Mouse (Mus musculus): ENCODE data around the gene Pbp2. TPM values are rescaled to one million over a fixed set of nuclear protein-coding genes. Genes with fewer than 3 reads are reported as not detected.

Gene Pbp2
- total and polyA plus RNA-seq, 2 experiments from 2014 or later, result not detected

- H3K4me1 ChIP-seq (ENCODE audit: insufficient read depth), result peaks cover 8% of the 10 kb centered on the region
- TF ChIP-seq CTCF (IDR thresholded peaks at IDR 0.05; ENCODE audit: low read depth), result no peak
- DNase-seq (no peak), ATAC-seq (no peak)
- H3K4me3 ChIP-seq (ENCODE audit: low read depth, low read length), result no peak overlapping the region
- H3K36me3 ChIP-seq (ENCODE audit: insufficient read depth), result no peaks in the 10 kb centered on the region
- no peak overlapping the region for H3K4me2 ChIP-seq (ENCODE audit: low read depth)
- H3K9me3 ChIP-seq (ENCODE audit: low read length), result no peaks in the 10 kb centered on the region
- WGBS, result 77% methylated on average over 4 of the region's 4 CpGs
- H3K27me3 ChIP-seq (ENCODE audit: insufficient read depth, low read length), result no peaks in the 10 kb centered on the region
- H3K9ac ChIP-seq, result no peak overlapping the region
- no peak overlapping the region for H3K27ac ChIP-seq (ENCODE audit: low read depth, low read length)
Observed at GRCm38 (mm10) chr6:135292391-135292790, 17.8 kb downstream of the Pbp2 start.

GRCm38 (mm10) chr6:135279856-135280255, 30.3 kb downstream of the Pbp2 start:
- WGBS, result 52% methylated on average over 10 of the region's 10 CpGs
- no peak for DNase-seq
- no peaks in the 10 kb centered on the region for H3K27me3 ChIP-seq (ENCODE audit: insufficient read depth, low read length)
- no peak overlapping the region for H3K4me2 ChIP-seq (ENCODE audit: low read depth)
- H3K9ac ChIP-seq, result no peak overlapping the region
- no peak overlapping the region for H3K27ac ChIP-seq (ENCODE audit: low read depth, low read length)
- H3K4me3 ChIP-seq (ENCODE audit: low read depth, low read length), result no peak overlapping the region
- no peaks in the 10 kb centered on the region for H3K36me3 ChIP-seq (ENCODE audit: insufficient read depth)
- H3K9me3 ChIP-seq (ENCODE audit: low read length), result no peaks in the 10 kb centered on the region
- ATAC-seq, result no peak
- no peak for TF ChIP-seq CTCF (IDR thresholded peaks at IDR 0.05; ENCODE audit: low read depth)
- no peaks in the 10 kb centered on the region for H3K4me1 ChIP-seq (ENCODE audit: insufficient read depth)

DNA sequence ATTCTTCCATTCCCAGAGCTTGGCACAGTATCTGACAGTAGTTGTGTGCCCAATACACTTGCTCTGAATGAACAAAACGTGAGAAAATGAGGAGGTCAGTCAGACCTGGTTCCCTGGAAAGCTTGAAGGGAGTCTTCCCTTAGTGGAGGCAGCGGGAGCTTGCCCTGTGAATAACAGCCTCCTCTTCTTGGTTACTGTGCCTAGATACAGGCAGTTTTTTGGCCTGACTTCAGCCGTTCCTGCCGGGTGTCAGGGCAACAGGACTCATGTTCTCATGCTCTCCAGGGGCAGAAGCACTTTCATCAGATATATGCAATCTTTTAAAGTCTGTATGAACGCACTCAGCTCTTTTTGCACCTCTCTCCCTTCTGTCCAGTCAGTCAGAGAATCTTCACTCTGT, 30.9 kb downstream of the Pbp2 start:
- Histone ChIP-seq H3K36me3 (ENCODE audit: insufficient read depth) (no peaks in the 10 kb centered on the region), H3K27ac (ENCODE audit: low read depth, low read length) (no peak overlapping the region), H3K27me3 (ENCODE audit: insufficient read depth, low read length) (no peaks in the 10 kb centered on the region), H3K4me1 (ENCODE audit: insufficient read depth) (no peaks in the 10 kb centered on the region), H3K9ac (no peak overlapping the region), H3K9me3 (ENCODE audit: low read length) (no peaks in the 10 kb centered on the region), H3K4me2 (ENCODE audit: low read depth) (no peak overlapping the region), H3K4me3 (ENCODE audit: low read depth, low read length) (no peak overlapping the region)
- 57% methylated on average over 5 of the region's 5 CpGs for WGBS
- no peak for DNase-seq
- no peak; the same call in 1 of the 2 replicates for ATAC-seq
- no peak for TF ChIP-seq CTCF (IDR thresholded peaks at IDR 0.05; ENCODE audit: low read depth)

- no peaks in the 10 kb centered on the region for H3K4me1 ChIP-seq (ENCODE audit: insufficient read depth)
- no peaks in the 10 kb centered on the region for H3K27me3 ChIP-seq (ENCODE audit: insufficient read depth, low read length)
- H3K9me3 ChIP-seq (ENCODE audit: low read length), result no peaks in the 10 kb centered on the region
- WGBS, result 91% methylated on average over 6 of the region's 6 CpGs
- no peak overlapping the region for H3K9ac ChIP-seq
- no peak for ATAC-seq
- no peak for DNase-seq
- H3K36me3 ChIP-seq (ENCODE audit: insufficient read depth), result no peaks in the 10 kb centered on the region
- H3K4me2 ChIP-seq (ENCODE audit: low read depth), result no peak overlapping the region
- no peak for TF ChIP-seq CTCF (IDR thresholded peaks at IDR 0.05; ENCODE audit: low read depth)
- no peak overlapping the region for H3K4me3 ChIP-seq (ENCODE audit: low read depth, low read length)
- no peak overlapping the region for H3K27ac ChIP-seq (ENCODE audit: low read depth, low read length)
Observed at GRCm38 (mm10) chr6:135278302-135278701, 31.9 kb downstream of the Pbp2 start.

- no peaks in the 10 kb centered on the region for H3K36me3 ChIP-seq (ENCODE audit: insufficient read depth)
- H3K4me2 ChIP-seq (ENCODE audit: low read depth), result no peak overlapping the region
- H3K4me1 ChIP-seq (ENCODE audit: insufficient read depth), result no peaks in the 10 kb centered on the region
- no peak overlapping the region for H3K4me3 ChIP-seq (ENCODE audit: low read depth, low read length)
- no peak overlapping the region for H3K27ac ChIP-seq (ENCODE audit: low read depth, low read length)
- no peaks in the 10 kb centered on the region for H3K9me3 ChIP-seq (ENCODE audit: low read length)
- H3K27me3 ChIP-seq (ENCODE audit: insufficient read depth, low read length), result no peaks in the 10 kb centered on the region
- ATAC-seq, result no peak
- 79% methylated on average over 6 of the region's 6 CpGs for WGBS
- DNase-seq, result no peak
- no peak for TF ChIP-seq CTCF (IDR thresholded peaks at IDR 0.05; ENCODE audit: low read depth)
- no peak overlapping the region for H3K9ac ChIP-seq
Observed at GRCm38 (mm10) chr6:135276474-135277295, 33.5 kb downstream of the Pbp2 start.

- DNase-seq (no peak), ATAC-seq (no peak)
- Histone ChIP-seq H3K9ac (no peak overlapping the region), H3K4me3 (ENCODE audit: low read depth, low read length) (no peak overlapping the region), H3K27ac (ENCODE audit: low read depth, low read length) (no peak overlapping the region), H3K4me1 (ENCODE audit: insufficient read depth) (no peaks in the 10 kb centered on the region), H3K27me3 (ENCODE audit: insufficient read depth, low read length) (no peaks in the 10 kb centered on the region), H3K9me3 (ENCODE audit: low read length) (no peaks in the 10 kb centered on the region), H3K36me3 (ENCODE audit: insufficient read depth) (no peaks in the 10 kb centered on the region), H3K4me2 (ENCODE audit: low read depth) (no peak overlapping the region)
- no peak for TF ChIP-seq CTCF (IDR thresholded peaks at IDR 0.05; ENCODE audit: low read depth)
- WGBS, result 71% methylated on average over 4 of the region's 4 CpGs
Observed at GRCm38 (mm10) chr6:135275231-135275630, 35.0 kb downstream of the Pbp2 start.

- Histone ChIP-seq H3K36me3 (ENCODE audit: insufficient read depth) (no peaks in the 10 kb centered on the region), H3K9me3 (ENCODE audit: low read length) (no peaks in the 10 kb centered on the region), H3K27ac (ENCODE audit: low read depth, low read length) (no peak overlapping the region), H3K4me3 (ENCODE audit: low read depth, low read length) (no peak overlapping the region), H3K4me1 (ENCODE audit: insufficient read depth) (no peaks in the 10 kb centered on the region), H3K4me2 (ENCODE audit: low read depth) (no peak overlapping the region), H3K9ac (no peak overlapping the region), H3K27me3 (ENCODE audit: insufficient read depth, low read length) (no peaks in the 10 kb centered on the region)
- no peak for TF ChIP-seq CTCF (IDR thresholded peaks at IDR 0.05; ENCODE audit: low read depth)
- ATAC-seq, result no peak
- WGBS, result 96% methylated on average over 6 of the region's 6 CpGs
- DNase-seq, result no peak
Observed at GRCm38 (mm10) chr6:135273066-135273465, 37.1 kb downstream of the Pbp2 start.
